Mouse (Mus musculus) gastrocnemius, postnatal 14 days (tissue): Measurements from ENCODE around the gene Pclo. TPM values are rescaled to one million over a fixed set of nuclear protein-coding genes. Genes with fewer than 3 reads are reported as not detected.
"Not testable (repeated sequence)": the region's sequence is repeated elsewhere in the genome, so short reads cannot be mapped to it uniquely, and the experiment has no call there.

Experiments used
- DNase-seq: peaks from one replicate; pipeline ENCODE4 v3.0.0; 2021; ENCODE audit warnings: mixed read lengths
- intact Hi-C: fragments of 180-260 bp; cut with DNase I; formaldehyde crosslinking; loops from one replicate; pipeline ENCODE4 v1.15.1; 2025; ENCODE audit warnings: low total_unique reads
- total RNA-seq, 2 experiments: library from RNA; stranded (reverse); gene quantifications; 2 replicates each; pipeline ENCODE4 v1.2.3; 2021

Gene Pclo
- total RNA-seq, 2 experiments from 2014 or later, result 0.33 to 0.38 TPM

- intact Hi-C loops, DNase-seq: not testable (repeated sequence)
Observed at GRCm38 (mm10) chr5:14903539-14903938, 388.8 kb downstream of the Pclo start.
